Mouse (Mus musculus) megakaryocyte, embryonic 14.5 days (primary cell): ENCODE results near the gene Fbh1.

Source experiments
- FLI1 ChIP-seq: IDR thresholded peaks from 2 replicates; pipeline ENCODE4 v1.6.1; 2012; ENCODE audit warnings: low read length, inconsistent platforms, mixed read lengths
- GATA1 ChIP-seq: IDR thresholded peaks from 3 replicates; pipeline ENCODE4 v1.6.1; 2012; ENCODE audit warnings: mixed read lengths, low read length, inconsistent platforms, borderline replicate concordance

DNA sequence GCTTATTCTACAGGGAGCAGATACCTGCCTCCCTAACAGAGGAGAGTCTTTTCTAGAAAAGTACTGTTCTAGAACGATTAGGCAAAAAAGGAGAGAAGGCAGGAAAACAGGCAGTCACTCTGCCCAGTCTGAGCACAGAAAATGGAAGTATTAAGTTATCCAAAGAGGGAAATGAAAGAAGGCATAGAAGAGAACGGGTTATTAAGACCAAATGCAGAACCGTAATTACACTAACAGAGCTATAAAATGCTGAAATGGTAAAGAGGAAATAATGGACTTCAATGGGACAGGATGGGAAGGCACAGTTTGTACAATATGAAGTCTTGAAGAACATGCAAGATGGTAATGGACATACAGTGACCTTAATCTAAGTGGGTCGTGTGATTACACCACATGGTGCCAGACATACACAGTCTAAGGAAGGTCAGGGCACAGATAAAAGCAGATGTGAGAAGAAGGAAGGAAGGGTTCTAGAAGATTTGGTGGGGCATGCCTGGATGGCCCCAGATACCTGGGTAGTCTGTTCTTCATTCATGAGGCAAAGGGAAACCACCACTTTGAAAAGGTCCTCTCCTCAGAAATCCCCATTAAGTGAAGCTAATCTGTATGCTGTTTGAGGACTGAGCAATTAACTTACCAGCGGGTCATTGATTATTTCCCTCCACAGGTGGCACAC is 10.8 kb downstream of the Fbh1 start:
- TF ChIP-seq GATA1, result no peak
- TF ChIP-seq FLI1, result no peak
